Mouse (Mus musculus) adrenal gland (tissue): Measurements from ENCODE around the gene Kcng3.

ENCODE experiments used
- intact Hi-C: fragments of 180-260 bp; cut with DNase I; formaldehyde crosslinking; loops from one replicate; pipeline ENCODE4 v1.15.1; 2025

Gene Kcng3

GRCm38 (mm10) chr17:83562153-83563010 lies 69.3 kb downstream of the Kcng3 start:
- intact Hi-C loops: no loop called here

DNA sequence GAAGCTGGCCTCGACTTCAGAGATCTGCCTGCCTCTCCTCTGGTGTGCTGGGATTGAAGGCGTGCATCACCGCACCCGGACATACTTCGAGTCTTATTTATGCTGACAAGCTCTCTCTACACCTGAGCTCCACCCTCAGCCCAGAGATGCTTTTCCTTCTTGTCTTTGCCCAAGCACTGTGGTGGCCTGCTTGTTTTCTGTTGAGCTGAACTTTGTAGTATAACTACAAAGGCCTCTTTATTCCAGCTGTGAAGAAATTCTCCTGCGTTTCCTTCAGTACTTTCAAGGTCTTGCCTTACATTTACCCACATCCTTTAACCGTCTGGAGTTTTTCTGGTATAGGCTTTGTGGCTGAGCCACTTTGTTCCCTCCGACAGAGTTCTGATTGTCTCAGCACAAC lies 72.6 kb downstream of the Kcng3 start:
- intact Hi-C loops: no loop called here

DNA sequence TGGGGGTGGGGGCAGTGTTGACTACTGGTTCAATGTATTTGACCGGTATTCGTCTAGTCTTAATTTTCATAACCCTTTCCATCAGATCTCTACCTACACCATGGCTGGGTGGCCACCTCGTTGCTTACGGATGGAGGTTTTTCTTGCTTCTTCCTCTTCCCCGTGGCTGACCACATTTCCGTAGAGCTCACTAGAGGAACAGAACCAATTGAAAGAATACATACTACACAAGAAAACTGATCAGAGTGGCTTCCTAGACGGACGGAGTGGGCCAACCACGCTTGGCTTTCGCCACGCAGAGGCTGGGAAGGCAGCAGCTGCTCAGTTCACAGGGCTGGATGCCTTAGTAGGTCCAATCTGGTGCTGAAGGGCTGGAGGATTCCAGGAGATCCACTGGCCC lies 75.9 kb downstream of the Kcng3 start:
- intact Hi-C loops: no loop called here

DNA sequence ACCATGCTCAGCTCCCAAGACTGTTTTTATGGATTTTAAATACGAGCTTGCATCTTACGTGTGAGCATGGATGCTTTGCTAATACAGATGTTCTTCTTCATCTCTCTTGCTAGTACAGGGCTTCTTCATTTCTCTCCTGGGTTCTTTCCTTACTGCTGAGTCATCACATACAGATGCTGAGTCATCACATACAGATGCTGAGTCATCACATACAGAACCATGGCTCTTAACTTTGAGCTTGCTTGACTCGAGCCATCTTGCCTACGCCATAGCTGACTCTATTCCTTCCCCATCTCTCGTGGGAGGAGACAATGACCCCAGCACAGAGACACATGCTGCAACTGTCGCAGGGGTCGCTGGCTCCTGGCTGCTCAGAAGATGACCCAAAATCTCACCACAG lies 76.7 kb downstream of the Kcng3 start:
- intact Hi-C loops: no loop called here

DNA sequence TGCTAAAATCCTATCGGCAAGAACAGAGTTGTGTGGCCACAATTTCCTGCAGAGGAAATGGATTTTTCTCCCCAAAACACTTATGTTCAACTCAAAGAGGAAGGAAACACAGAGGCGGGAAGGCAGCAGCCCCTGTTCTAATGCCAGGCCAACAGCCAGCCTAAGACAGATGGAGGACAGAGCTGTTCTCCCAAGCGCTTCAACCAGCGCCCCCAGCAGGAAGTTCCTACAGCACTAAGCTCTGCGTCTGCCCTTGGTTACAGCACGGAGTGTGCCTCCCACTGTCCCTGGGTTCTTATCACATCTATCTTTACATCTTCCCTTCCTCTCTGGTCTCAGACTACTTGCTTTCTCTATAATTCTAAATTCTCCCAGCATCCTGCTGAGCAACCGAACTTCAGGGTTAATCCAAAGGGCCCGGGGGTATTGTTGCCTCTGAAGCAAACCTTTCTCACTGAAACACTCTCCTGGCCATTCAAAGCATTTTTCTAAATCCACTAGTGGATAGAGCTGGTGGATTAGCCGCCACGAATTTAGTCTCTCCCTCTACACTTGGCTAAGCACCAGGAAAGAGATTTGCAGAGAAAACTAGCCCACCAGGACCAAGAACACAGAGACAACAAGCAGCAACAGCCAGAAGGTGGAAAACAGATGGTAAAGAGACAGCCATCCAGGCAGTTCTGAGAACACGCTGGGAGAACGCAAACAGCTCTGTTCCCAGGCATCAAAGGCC lies 83.0 kb downstream of the Kcng3 start:
- intact Hi-C loops: no loop called here

- intact Hi-C loops: no loop called here
These were observed 84.5 kb downstream of the Kcng3 start for GRCm38 (mm10) chr17:83547145-83547544.

- intact Hi-C loops: no loop called here
These were observed 85.6 kb downstream of the Kcng3 start for GRCm38 (mm10) chr17:83545756-83546742.

GRCm38 (mm10) chr17:83545259-83545658 lies 86.4 kb downstream of the Kcng3 start:
- intact Hi-C loops: no loop called here

GRCm38 (mm10) chr17:83542424-83542823 lies 89.3 kb downstream of the Kcng3 start:
- intact Hi-C loops: no loop called here

GRCm38 (mm10) chr17:83539262-83540037 lies 92.2 kb downstream of the Kcng3 start:
- intact Hi-C loops: no loop called here

DNA sequence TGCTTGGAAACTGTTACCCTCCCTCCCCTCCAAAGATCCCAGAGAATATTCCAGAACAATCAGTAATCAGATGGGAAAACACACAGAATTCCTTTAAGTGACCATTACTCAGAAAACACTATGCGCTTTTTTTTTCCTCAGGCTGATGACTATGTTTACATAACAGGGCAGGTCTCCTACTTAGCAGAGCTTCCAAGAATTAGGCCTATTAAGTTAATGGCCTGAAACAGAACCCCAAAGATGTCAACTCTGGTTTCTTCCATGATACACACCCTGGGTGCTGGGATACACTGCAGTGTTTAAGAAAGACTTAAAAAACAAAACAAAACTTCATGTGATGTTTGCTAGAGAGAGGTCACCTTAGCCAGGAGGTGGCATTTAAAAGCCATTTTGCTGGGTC lies 93.0 kb downstream of the Kcng3 start:
- intact Hi-C loops: no loop called here

- intact Hi-C loops: no loop called here
These were observed 93.6 kb downstream of the Kcng3 start for GRCm38 (mm10) chr17:83538141-83538540.
